Mouse (Mus musculus): Measurements from ENCODE around the gene Mylk2.

GRCm38 (mm10) chr2:152931456-152932160, 20.5 kb downstream of the Mylk2 start:
- TF ChIP-seq CTCF (IDR thresholded peaks at IDR 0.05; ENCODE audit: borderline replicate concordance, insufficient read depth, low read depth, low read length) (no peak), POLR2A (IDR thresholded peaks at IDR 0.05; ENCODE audit: borderline replicate concordance, insufficient read depth, low read length) (no peak)

Data from cerebellum, adult 2 months (tissue).